Mouse (Mus musculus): ENCODE data around the gene Rpf2.

DNA sequence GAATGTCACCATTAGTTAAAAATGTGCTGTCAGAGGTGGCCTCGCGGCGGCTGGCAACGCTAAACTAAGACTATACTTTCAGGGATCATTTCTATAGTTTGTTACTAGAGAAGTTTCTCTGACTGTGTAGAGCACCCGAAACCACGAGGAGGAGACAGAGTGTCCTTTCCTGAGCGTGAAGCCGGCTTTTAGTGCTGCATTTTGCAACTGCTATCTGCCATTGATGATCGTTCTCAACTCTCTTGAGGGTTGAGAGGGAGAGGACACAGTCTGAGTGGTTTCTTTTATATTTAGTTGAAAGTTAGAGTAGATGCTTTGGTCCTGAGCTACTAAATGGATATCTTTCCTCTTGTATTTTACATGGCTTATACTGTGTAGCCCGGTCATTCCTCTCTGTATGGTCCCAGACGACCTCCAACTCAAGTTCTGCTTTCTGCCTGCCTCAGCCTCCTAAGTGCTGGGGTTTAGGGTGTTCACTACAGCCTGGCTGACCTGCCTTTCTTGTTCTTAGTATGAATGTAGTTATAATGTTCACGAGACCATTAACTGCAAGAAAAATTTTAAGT, 11.6 kb upstream of the Rpf2 start:
- peak; percentile 49; the same call in 1 of the 2 replicates for TF ChIP-seq CTCF (IDR thresholded peaks at IDR 0.05; ENCODE audit: borderline replicate concordance, extremely low read depth, insufficient read depth, insufficient read length)
- peak; percentile 90; the same call in 1 of the 2 replicates for TF ChIP-seq POLR2A (IDR thresholded peaks at IDR 0.05; ENCODE audit: borderline replicate concordance, extremely low read depth, insufficient read depth, insufficient read length, poor library complexity, severe bottlenecking)

All from brain, embryonic 14.5 days (tissue).